Mouse (Mus musculus): ENCODE results near the gene Prrx1.

The Prrx1 gene

GRCm38 (mm10) chr1:163311861-163312811, 1.4 kb downstream of the Prrx1 start:
- no peak for DNase-seq (ENCODE audit: low read depth, low spot score)

- DNase-seq (ENCODE audit: low read depth, low spot score), result no peak
Measured at GRCm38 (mm10) chr1:163311006-163311836, 2.3 kb downstream of the Prrx1 start.

- no peak for DNase-seq (ENCODE audit: low read depth, low spot score)
Measured at GRCm38 (mm10) chr1:163310023-163310754, 3.3 kb downstream of the Prrx1 start.

GRCm38 (mm10) chr1:163309466-163309865, 4.0 kb downstream of the Prrx1 start:
- DNase-seq (ENCODE audit: low read depth, low spot score), result no peak

GRCm38 (mm10) chr1:163308631-163309030, 4.9 kb downstream of the Prrx1 start:
- DNase-seq (ENCODE audit: low read depth, low spot score), result no peak

- no peak for DNase-seq (ENCODE audit: low read depth, low spot score)
Measured at GRCm38 (mm10) chr1:163307706-163308105, 5.8 kb downstream of the Prrx1 start.

GRCm38 (mm10) chr1:163305956-163306355, 7.6 kb downstream of the Prrx1 start:
- DNase-seq (ENCODE audit: low read depth, low spot score), result no peak

- DNase-seq (ENCODE audit: low read depth, low spot score), result peak; percentile 7
Measured at GRCm38 (mm10) chr1:163304837-163305236, 8.7 kb downstream of the Prrx1 start.

- no peak for DNase-seq (ENCODE audit: low read depth, low spot score)
Measured at GRCm38 (mm10) chr1:163302292-163302691, 11.2 kb downstream of the Prrx1 start.

GRCm38 (mm10) chr1:163293152-163293551, 20.4 kb downstream of the Prrx1 start:
- DNase-seq (ENCODE audit: low read depth, low spot score), result no peak

- DNase-seq (ENCODE audit: low read depth, low spot score), result peak; percentile 8
Measured at GRCm38 (mm10) chr1:163291925-163292324, 21.6 kb downstream of the Prrx1 start.

- no peak for DNase-seq (ENCODE audit: low read depth, low spot score)
Measured at GRCm38 (mm10) chr1:163289131-163289530, 24.4 kb downstream of the Prrx1 start.

GRCm38 (mm10) chr1:163285539-163285938, 28.0 kb downstream of the Prrx1 start:
- no peak for DNase-seq (ENCODE audit: low read depth, low spot score)

GRCm38 (mm10) chr1:163285136-163285535, 28.4 kb downstream of the Prrx1 start:
- DNase-seq (ENCODE audit: low read depth, low spot score), result peak; percentile 29

- DNase-seq (ENCODE audit: low read depth, low spot score), result no peak
Measured at GRCm38 (mm10) chr1:163283980-163284635, 29.4 kb downstream of the Prrx1 start.

GRCm38 (mm10) chr1:163281450-163282198, 31.9 kb downstream of the Prrx1 start:
- DNase-seq (ENCODE audit: low read depth, low spot score), result peak; percentile 79

GRCm38 (mm10) chr1:163280842-163281122, 32.7 kb downstream of the Prrx1 start:
- no peak for DNase-seq (ENCODE audit: low read depth, low spot score)

- DNase-seq (ENCODE audit: low read depth, low spot score), result peak; percentile 59
Measured at GRCm38 (mm10) chr1:163280097-163280841, 33.2 kb downstream of the Prrx1 start.

GRCm38 (mm10) chr1:163277069-163277468, 36.4 kb downstream of the Prrx1 start:
- DNase-seq (ENCODE audit: low read depth, low spot score), result peak; percentile 59

GRCm38 (mm10) chr1:163274919-163275318, 38.6 kb downstream of the Prrx1 start:
- DNase-seq (ENCODE audit: low read depth, low spot score), result no peak
